Mouse (Mus musculus): ENCODE measurements around the gene Ube2g2.

DNA sequence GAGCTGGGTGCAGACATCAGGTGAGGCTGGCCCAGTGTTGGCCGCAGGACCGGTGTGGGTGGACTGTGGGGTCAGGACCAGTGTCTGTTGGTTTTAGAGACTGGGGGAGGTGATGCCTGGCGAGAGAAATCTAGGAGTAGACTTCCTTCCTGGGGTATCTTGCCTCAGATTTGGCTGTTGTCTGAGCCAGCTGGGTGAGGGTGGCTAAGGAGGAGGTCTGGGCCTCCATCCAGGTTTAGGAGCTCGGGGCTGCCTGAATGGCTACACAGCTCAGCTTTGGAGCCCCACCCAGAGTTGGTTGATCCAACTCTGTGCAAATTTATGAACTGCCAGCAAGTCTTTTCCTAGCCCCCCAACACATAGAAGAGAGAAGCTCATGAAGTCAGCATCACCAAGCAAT lies 45.3 kb downstream of the Ube2g2 start:
- no peak for TF ChIP-seq GATA1 (IDR thresholded peaks at IDR 0.05; ENCODE audit: low read length)
- TF ChIP-seq TAL1 (IDR thresholded peaks at IDR 0.05; ENCODE audit: low read length) = no peak
